Mouse (Mus musculus): ENCODE measurements around the gene Ascl3.

Gene Ascl3

GRCm38 (mm10) chr7:109731626-109732025 is at the start of gene Ascl3:
Gene Ascl3 (minus strand): TSS chr7:109731726.
- no peak for DNase-seq

DNA sequence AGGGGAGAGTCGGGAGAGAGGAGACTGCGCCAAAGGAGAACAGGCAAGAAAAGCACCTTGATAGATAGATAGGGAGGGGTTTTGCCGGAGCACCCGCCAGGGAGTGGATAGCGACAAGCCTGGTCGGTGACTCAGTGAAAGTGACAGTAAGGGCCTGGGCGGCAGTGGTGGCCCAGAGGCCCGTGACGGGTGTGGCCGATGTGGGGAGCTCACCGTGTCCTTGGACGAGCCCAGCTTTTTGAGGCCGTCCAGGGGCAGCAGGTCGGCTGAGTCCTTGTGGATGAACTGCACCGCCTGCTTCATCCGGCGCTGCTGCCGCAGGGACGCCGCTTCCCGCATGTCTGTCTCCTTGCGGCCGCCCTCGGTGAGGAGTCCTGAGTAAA is 49.6 kb upstream of the Ascl3 start:
- DNase-seq, result no peak

- DNase-seq, result no peak
These were observed 40.7 kb upstream of the Ascl3 start for GRCm38 (mm10) chr7:109772251-109772650.

DNA sequence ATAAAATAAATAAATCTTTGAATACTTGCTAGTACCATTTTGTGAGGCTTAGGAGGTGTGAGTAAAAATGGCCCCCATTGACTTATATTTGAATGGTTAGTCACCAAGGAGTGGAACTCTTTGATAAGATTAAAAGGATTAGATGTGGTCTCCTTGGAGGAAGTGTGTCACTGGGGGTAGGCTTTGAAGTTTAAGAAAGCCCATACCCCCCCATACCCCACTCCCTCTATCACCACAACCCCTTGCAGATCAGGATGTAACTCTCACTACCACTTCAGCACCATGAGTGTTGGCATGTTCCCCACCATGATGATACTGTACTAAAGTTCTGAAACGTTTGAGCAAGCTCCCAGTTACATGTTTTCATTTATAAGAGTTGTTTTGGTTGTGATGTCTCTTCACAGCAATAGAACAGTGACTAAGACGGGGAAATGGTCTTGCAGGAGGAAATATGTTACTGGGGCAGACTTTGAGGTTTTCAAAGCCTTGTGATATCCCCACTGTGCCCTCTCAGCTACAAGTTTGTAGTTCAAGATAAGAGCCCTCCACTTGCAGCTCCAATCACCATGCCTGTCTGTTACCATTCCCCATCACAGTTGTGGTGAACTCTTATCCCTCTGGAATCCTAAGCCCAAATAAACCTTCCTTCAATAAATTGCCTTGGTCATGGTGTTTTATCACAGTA is 37.3 kb upstream of the Ascl3 start:
- DNase-seq, result no peak

GRCm38 (mm10) chr7:109767575-109768350 is 36.2 kb upstream of the Ascl3 start:
- no peak for DNase-seq

GRCm38 (mm10) chr7:109764009-109764408 is 32.5 kb upstream of the Ascl3 start:
- DNase-seq, result no peak

GRCm38 (mm10) chr7:109756291-109756690 is 24.8 kb upstream of the Ascl3 start:
- DNase-seq, result peak; percentile 69

GRCm38 (mm10) chr7:109754034-109754433 is 22.5 kb upstream of the Ascl3 start:
- DNase-seq, result no peak

GRCm38 (mm10) chr7:109752008-109752925 is 20.7 kb upstream of the Ascl3 start, which contains the start of gene Tmem9b:
Gene Tmem9b (minus strand): TSS chr7:109752875.
- DNase-seq, result peak; percentile 76

- DNase-seq, result no peak
These were observed 20.0 kb upstream of the Ascl3 start for GRCm38 (mm10) chr7:109751427-109752007.

- DNase-seq, result no peak
These were observed 16.2 kb upstream of the Ascl3 start for GRCm38 (mm10) chr7:109747747-109748146.

DNA sequence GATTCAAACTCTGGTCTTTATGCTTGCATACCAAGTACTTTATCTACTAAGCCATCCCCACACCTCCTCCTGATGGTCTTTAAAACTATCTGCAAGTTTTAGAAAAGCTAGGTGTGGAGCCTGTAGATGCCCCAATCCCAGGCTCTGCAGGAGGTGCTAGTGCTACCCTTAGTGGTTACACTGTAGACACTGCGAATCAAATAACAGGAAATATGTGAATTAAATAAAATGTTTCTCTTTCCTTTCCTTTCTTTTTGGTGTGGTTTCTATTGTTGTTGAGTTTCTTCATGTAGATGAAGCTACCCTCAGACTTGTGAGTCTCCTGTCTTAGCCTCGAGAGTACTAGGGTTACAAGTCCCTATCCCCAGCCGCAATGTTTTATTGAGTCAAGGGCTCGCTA is 10.2 kb upstream of the Ascl3 start:
- DNase-seq, result no peak

- no peak for DNase-seq
These were observed 9.5 kb upstream of the Ascl3 start for GRCm38 (mm10) chr7:109741060-109741459.

- DNase-seq, result no peak
These were observed 8.4 kb upstream of the Ascl3 start for GRCm38 (mm10) chr7:109739822-109740370.

GRCm38 (mm10) chr7:109734806-109735205 is 3.3 kb upstream of the Ascl3 start:
- DNase-seq, result peak; percentile 27

DNA sequence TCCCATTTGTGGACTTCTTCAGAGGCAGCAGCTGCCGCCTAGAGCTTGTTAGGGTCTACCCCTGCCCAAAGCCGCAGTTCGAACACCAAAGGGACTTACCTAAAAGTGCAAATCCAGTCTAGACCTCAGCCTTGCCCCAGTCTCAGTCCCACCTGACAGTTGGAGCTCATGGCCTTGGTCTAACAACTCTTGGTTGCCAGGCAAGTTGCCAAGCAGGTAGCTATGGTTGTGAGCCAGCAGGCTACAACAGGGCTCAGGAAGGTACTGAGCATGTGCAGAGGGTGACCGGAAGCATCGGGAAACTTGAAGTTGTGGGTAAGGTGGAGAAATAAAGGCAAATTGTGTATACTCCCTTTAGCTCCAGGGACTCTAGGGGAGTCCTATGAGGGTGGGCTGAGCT is 7.8 kb downstream of the Ascl3 start, which contains the start of gene BC051019:
Gene BC051019, minus strand, starts transcription at position 154 of the 400 bp plus-strand sequence.
- DNase-seq, result no peak

- DNase-seq, result no peak
These were observed 8.4 kb downstream of the Ascl3 start for GRCm38 (mm10) chr7:109723114-109723513.

DNA sequence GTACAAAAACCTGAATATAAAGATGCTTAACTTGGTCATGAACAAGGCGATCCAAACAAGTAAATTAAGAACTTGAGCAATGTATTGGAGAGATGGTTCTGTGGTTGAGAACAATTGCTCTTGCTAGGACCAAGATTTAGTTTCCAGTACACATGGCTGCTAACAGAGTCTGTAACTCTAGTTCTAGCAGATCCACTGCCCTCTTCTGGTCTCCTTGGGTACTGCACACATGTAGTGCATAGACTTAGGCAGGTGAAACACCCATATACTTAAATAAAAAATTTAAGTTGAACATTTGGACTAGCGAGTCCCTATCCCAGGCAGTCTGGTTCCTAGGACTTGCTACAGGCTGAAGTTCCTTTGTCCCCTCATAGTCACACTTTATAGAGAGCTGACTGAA is 8.9 kb downstream of the Ascl3 start:
- DNase-seq, result no peak

DNA sequence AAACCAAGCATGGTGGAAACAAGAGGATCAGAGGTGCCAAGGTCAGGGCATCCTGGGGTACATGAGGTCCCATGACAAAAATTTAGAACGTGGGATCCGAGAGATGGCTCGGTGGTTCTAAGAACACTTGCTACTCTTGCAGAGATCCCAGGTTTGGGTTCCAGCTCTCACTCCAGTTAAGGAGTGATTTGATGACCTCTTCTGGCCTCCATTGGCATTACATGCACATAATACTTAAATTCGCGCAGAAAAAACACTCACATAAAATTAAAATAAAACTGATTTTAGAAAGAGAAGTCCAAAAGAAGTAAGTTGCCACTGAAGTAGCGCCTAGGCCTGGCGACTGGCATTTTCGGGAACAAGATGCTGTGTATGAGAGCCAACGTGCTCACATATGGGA is 12.2 kb downstream of the Ascl3 start:
- DNase-seq, result no peak

- DNase-seq, result no peak
These were observed 18.0 kb downstream of the Ascl3 start for GRCm38 (mm10) chr7:109713434-109713982.

GRCm38 (mm10) chr7:109712198-109712597 is 19.3 kb downstream of the Ascl3 start:
- DNase-seq, result no peak

DNA sequence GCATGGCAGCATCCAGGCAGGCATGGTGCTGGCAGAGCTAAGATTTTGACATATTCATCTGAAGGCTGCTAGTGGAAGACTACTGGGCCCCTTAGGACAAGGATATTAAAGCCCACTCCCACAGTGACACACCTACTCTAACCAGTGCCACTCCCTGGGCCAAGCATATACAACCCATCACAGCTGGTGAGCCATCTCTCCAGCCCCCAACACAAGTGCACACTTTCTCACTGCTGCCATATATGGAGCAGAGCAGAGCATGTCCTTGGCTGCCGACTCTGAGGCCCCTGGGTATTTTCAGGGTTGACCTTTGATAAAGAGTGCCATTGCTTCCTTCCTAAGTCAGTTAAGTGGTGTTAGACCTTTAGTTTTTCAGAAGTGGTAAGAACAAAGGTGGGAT is 21.5 kb downstream of the Ascl3 start:
- no peak for DNase-seq
